Mouse (Mus musculus) heart, embryonic 12.5 days (tissue): ENCODE measurements around the gene Ciart. TPM values are rescaled to one million over a fixed set of nuclear protein-coding genes. Genes with fewer than 3 reads are reported as not detected.
"Not testable (repeated sequence)": the region's sequence is repeated elsewhere in the genome, so short reads cannot be mapped to it uniquely, and the experiment has no call there.

Experiments
- ATAC-seq: fragments of 200-750 bp; cut with Nextera tagmentation; 2 replicates; pipeline ENCODE4 v1.8.0; 2017; ENCODE audit warnings: moderate TSS enrichment, moderate library complexity; ENCODE audit not compliant: insufficient number of reproducible peaks, low FRiP score
- H3K27ac ChIP-seq: fragments of 300-500 bp; sonication (generic); 2 replicates; pipeline ENCODE4 v1.5.1; 2016; ENCODE audit warnings: mild to moderate bottlenecking, moderate library complexity; ENCODE audit not compliant: poor library complexity, severe bottlenecking
- H3K27me3 ChIP-seq: fragments of 300-500 bp; sonication (generic); replicated peaks from 2 replicates; pipeline ENCODE4 v1.6.1; 2016; ENCODE audit warnings: mild to moderate bottlenecking, moderate library complexity
- H3K36me3 ChIP-seq: fragments of 300-500 bp; sonication (generic); 2 replicates; pipeline ENCODE4 v1.6.1; 2016; ENCODE audit warnings: mild to moderate bottlenecking, moderate library complexity
- H3K4me1 ChIP-seq: fragments of 300-500 bp; sonication (generic); replicated peaks from 2 replicates; pipeline ENCODE4 v1.6.1; 2016; ENCODE audit warnings: mild to moderate bottlenecking
- H3K4me2 ChIP-seq: fragments of 300-500 bp; sonication (generic); 2 replicates; pipeline ENCODE4 v1.6.1; 2016; ENCODE audit warnings: mild to moderate bottlenecking, moderate library complexity
- H3K4me3 ChIP-seq: fragments of 300-500 bp; sonication (generic); 2 replicates; pipeline ENCODE4 v1.5.1; 2016; ENCODE audit warnings: mild to moderate bottlenecking
- H3K9ac ChIP-seq: fragments of 300-500 bp; sonication (generic); 2 replicates; pipeline ENCODE4 v1.6.1; 2016; ENCODE audit warnings: mild to moderate bottlenecking, moderate library complexity
- H3K9me3 ChIP-seq: fragments of 300-500 bp; sonication (generic); replicated peaks from 2 replicates; pipeline ENCODE4 v1.6.1; 2016; ENCODE audit warnings: mild to moderate bottlenecking, moderate library complexity
- WGBS: fragments of 180-500 bp; shearing (Covaris S2); methylation state at CpG from one replicate; pipeline ENCODE4 v1.1.7; 2016; 5-methylcytosine and 5-hydroxymethylcytosine counted together
- polyA plus RNA-seq: library from polyadenylated mRNA; unstranded; fragments of >200 nt; fragmentation: Nextera tagmentation; extraction: Ambion mirVana; gene quantifications from 2 replicates; pipeline ENCODE4 v1.2.1, GENCODE M21; 2016

Gene Ciart
- polyA plus RNA-seq, 1 experiment from 2014 or later, result 6.8 TPM

DNA sequence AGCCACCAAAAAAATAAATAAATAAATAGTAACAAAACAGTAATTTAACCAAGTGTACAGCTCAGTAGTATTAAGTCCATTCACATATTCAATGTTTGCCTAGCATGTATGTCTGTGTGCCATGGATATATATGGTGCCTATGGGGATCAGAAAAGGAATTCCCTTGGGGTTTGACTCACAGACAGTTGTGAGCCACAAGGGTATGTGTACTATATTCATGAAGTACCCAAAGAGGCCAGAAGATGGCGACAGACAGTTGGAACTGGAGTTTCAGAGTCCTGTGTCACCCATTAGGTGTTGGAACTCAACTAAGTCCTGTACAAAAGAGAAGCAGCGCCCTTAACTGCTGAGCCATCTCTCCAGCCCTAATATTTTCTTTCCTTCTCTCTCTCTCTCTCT is 20.3 kb downstream of the Ciart start:
- Histone ChIP-seq H3K36me3 (peaks cover 33% of the 10 kb centered on the region), H3K4me3 (no peak overlapping the region), H3K27me3 (no peaks in the 10 kb centered on the region), H3K4me2 (no peak overlapping the region), H3K4me1 (peaks cover 3% of the 10 kb centered on the region; the same call in 1 of the 2 replicates), H3K9ac (no peak overlapping the region), H3K27ac (no peak overlapping the region), H3K9me3 (no peaks in the 10 kb centered on the region)
- 0 out of 2 replicates have a peak, but pooled peaks have one; percentile 11 for ATAC-seq
- 50% methylated on average over 2 of the region's 2 CpGs for WGBS

DNA sequence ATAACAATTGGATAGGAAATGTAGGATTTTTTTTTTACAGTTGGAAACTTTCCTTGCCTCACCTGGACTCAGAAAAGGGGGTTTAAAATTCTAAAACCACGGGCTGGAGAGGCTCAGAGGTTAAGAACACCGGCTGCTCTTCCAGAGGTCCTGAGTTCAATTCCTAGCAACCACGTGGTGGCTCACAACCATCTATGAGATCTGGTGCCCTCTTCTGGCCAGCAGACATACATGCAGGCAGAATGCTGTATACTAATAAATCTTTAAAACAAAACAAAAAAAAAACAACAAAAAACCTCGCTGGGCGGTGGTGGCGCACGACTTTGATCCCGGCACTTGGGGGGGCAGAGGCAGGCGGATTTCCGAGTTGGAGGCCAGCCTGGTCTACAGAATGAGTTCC is 20.8 kb downstream of the Ciart start:
- 71% methylated on average over 10 of the region's 10 CpGs for WGBS

DNA sequence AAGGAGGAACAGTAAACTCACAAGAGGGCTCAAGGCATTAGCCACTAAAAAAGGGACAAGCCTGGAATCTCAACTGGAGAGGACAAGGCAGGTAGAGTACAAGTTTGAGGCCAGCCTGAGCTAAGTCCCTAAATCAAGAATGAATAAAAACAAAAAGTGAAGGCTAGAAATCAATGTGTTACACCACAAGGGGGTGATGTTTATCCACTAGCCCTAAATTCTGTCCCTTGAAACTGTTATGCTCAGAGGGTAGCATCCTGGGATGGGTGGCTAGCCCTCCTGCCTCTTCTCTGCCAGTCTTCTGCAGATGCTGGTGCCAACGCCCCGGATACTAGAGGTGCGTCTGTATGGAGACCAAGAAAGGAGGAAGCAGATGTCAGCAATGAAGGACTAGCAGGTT is 21.7 kb downstream of the Ciart start:
- WGBS, result 76% methylated on average over 3 of the region's 3 CpGs
- no peak for ATAC-seq
- H3K9ac ChIP-seq, result no peak overlapping the region

More for the DNA sequence above, 20.8 kb downstream of the Ciart start:
- Histone ChIP-seq H3K4me1 (peaks cover 3% of the 10 kb centered on the region; the same call in 1 of the 2 replicates), H3K9ac (no peak overlapping the region), H3K27ac (no peak overlapping the region), H3K27me3 (no peaks in the 10 kb centered on the region), H3K4me3 (no peak overlapping the region), H3K4me2 (no peak overlapping the region), H3K36me3 (peaks cover 28% of the 10 kb centered on the region), H3K9me3 (no peaks in the 10 kb centered on the region)
- no peak for ATAC-seq

DNA sequence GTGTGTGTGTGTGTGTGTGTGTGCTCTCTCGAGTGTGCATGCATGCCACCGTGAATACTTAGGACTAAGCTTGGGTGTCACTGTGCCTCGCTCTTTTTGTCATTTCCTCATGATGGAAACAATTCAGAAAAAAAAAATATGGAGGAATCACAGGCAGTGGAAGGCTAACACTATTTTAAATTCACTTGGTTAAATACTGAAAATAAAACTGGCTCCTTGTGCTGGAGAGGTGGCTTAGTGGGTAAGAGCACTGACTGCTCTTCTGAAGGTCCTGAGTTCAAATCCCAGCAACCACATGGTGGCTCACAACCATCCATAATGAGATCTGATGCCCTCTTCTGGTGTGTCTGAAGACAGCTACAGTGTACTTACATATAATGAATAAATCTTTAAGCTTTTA is 23.8 kb downstream of the Ciart start:
- H3K4me1 ChIP-seq, H3K4me2 ChIP-seq, H3K9ac ChIP-seq, H3K9me3 ChIP-seq, H3K4me3 ChIP-seq, H3K27me3 ChIP-seq, ATAC-seq, H3K27ac ChIP-seq: not testable (repeated sequence)
- 80% methylated on average over 3 of the region's 3 CpGs for WGBS
- peaks cover 12% of the 10 kb centered on the region for H3K36me3 ChIP-seq

More for the DNA sequence above, 21.7 kb downstream of the Ciart start:
- Histone ChIP-seq H3K36me3 (peaks cover 24% of the 10 kb centered on the region), H3K27me3 (no peaks in the 10 kb centered on the region), H3K4me1 (peaks cover 3% of the 10 kb centered on the region; the same call in 1 of the 2 replicates), H3K27ac (no peak overlapping the region), H3K9me3 (no peaks in the 10 kb centered on the region), H3K4me3 (no peak overlapping the region), H3K4me2 (no peak overlapping the region)

DNA sequence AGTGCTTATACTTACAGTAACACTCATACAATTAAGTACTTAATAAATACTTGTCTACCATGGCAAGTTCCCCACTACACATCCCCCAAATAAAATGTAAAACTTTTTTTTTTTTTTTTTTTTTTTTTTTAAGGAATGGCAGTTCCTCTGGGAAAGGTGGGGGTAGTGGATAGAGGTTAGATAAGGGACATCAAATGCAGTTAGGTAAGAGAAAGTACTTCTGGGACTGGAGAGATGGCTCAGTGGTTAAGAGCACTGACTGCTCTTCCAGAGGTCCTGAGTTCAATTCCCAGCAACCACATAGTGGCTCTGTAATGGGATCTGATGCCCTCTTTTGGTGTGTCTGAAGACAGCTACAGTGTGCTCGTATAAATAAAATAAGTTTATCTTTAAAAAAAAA is 25.0 kb downstream of the Ciart start:
- ATAC-seq, H3K4me3 ChIP-seq, H3K27ac ChIP-seq, H3K27me3 ChIP-seq, H3K4me1 ChIP-seq, H3K9ac ChIP-seq, H3K4me2 ChIP-seq, H3K9me3 ChIP-seq: not testable (repeated sequence)
- WGBS, result 77% methylated on average over 1 of the region's 1 CpGs
- H3K36me3 ChIP-seq, result peaks cover 17% of the 10 kb centered on the region

DNA sequence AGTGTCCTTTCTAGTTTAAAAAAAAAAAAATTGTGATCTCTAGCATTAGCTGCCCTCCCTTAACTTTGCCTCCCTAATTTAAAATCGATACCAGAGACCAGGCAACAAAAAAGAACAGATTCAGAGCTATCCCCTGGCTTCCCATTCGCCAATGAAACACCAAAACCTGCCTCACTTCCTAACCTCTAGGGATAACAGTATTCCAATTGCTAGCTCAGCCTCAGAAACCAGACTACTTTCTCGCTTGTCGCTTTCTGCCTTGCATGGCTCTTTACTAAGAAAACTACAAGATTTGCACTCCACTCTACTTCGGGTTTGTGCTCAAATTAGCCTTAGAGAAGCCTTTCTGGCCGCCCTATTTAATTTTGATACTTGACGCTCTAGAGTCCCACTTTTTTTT is 25.9 kb downstream of the Ciart start:
- Histone ChIP-seq H3K9me3 (no peaks in the 10 kb centered on the region), H3K36me3 (peaks cover 22% of the 10 kb centered on the region), H3K27me3 (no peaks in the 10 kb centered on the region), H3K4me2 (peak overlapping the region; percentile 93), H3K4me1 (peaks cover 2% of the 10 kb centered on the region; the same call in 1 of the 2 replicates), H3K4me3 (peak overlapping the region; percentile 96), H3K27ac (peak overlapping the region; percentile 65; the same call in 1 of the 2 replicates), H3K9ac (peak overlapping the region; percentile 95)
- no peak for ATAC-seq
- WGBS, result 21% methylated on average over 7 of the region's 7 CpGs

DNA sequence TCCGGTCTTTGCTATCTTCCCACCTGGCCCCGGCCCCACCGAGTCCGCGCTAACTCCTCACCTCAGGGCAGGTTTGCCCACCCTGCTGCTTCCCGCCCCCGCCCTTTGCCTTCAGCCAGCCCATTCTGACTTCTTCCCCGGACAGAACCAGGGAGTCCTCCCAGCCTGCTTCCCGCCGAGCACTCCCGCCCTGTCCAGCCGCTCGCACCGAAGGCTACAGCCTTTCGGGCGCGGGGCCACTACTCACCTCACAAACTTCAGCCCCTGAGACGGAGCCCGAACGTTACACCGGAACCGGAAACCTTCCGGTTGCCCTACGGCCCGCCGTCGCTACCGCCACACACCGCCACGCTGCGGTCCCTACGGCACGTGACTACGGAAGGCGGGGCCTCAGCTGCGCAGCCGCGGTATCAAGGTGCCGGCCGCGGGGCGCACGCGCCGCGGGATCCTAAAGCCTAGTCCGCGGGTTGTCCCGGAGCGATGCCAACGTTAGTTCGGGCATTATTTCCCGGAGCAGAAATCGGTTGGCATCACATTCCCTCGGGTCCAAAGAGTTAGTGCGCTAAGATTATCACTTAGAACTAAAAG is 26.5 kb downstream of the Ciart start, which contains the start of gene Prpf3:
TSS of gene Prpf3 (minus strand) at position 384 of the 588 bp plus-strand sequence.
- peak; percentile 98 for ATAC-seq
- H3K4me1 ChIP-seq, result peaks cover 6% of the 10 kb centered on the region
- H3K27ac ChIP-seq, result peak within 1 kb of the TSS; percentile 78
- under 1% methylated on average over 56 of the region's 56 CpGs for WGBS
- peaks cover 25% of the 10 kb centered on the region for H3K36me3 ChIP-seq
- no peaks in the 10 kb centered on the region for H3K9me3 ChIP-seq
- peak within 1 kb of the TSS; percentile 93 for H3K4me2 ChIP-seq
- peak within 1 kb of the TSS; percentile 95 for H3K9ac ChIP-seq
- no peaks in the 10 kb centered on the region for H3K27me3 ChIP-seq
- peak within 1 kb of the TSS; percentile 96 for H3K4me3 ChIP-seq

DNA sequence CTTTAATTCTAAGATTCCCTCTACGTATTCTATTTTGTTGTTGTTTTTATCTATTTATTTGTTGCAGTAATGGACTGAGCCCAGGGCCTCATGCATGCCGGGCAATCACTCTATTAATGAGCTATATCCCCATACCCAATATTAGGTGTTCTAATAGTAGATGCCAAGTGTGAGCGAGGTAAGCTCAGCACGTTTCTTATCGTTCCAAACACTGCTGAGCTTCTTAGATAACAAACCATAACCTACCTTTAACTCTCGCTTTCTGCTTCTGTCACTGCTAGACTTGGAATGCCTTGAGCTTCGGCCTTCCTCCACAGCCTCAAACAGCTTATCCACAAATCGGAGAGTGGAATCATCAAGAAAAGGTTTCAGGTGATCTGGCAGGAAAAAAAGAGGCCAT is 30.7 kb downstream of the Ciart start:
- Histone ChIP-seq H3K27me3 (no peaks in the 10 kb centered on the region), H3K4me1 (peaks cover 10% of the 10 kb centered on the region), H3K4me2 (no peak overlapping the region), H3K36me3 (peaks cover 66% of the 10 kb centered on the region), H3K4me3 (no peak overlapping the region), H3K9me3 (no peaks in the 10 kb centered on the region), H3K9ac (no peak overlapping the region), H3K27ac (no peak overlapping the region)
- no peak for ATAC-seq
- 86% methylated on average over 8 of the region's 8 CpGs for WGBS

DNA sequence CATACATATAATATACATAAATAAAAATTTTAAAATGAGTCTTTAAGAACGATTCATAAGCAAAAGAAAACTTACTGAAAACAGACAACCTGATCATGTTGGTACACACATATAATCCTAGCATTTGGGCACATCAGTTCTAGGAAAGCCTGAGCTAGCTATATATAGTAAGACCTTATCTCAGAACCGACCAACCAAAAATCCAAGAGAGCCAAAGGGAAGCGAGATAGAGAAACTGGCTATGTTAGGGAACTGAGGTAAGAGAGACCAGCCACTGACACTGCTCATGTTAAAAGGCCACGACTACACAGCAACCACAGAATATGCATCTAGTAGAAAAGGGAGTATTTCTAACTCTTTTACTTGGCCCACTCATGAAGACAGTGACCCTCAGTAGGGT is 31.4 kb downstream of the Ciart start:
- Histone ChIP-seq H3K4me2 (no peak overlapping the region), H3K36me3 (peaks cover 73% of the 10 kb centered on the region)

DNA sequence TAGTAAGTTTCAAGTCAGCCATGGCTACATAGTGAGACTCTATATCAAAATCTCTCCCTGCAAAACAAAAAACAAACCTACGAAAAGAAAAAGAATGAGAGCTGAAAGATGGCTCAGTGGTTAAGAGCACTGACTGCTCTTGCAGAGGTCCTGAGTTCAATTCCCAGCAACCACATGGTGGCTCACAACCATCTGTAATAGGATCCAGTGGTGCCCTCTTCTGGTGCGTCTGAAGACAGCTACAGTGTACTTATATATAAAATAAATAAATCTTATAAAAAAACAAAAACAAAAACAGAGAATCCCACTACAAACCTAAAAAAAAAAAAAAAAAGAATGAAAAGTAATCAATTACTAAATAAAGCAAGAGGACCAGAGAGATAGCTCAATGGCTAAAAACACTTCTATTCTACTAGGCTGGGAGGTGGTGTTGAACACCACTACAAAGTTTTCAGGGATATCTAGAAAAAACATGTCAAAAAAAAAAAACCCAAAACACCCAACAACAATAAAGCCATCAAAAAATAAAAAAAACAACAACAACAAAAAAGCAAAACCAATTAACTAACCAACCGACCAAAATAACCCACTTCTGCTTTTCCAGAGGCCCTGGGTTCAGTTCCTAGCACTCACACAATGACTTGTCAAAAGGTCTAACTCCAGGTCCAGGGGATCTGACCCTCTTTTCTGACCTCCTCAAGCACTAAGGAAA is 39.4 kb downstream of the Ciart start:
- WGBS, result 88% methylated on average over 3 of the region's 3 CpGs
- H3K27me3 ChIP-seq, result no peaks in the 10 kb centered on the region

More for the DNA sequence above, 31.4 kb downstream of the Ciart start:
- Histone ChIP-seq H3K4me1 (peaks cover 10% of the 10 kb centered on the region), H3K27ac (peak overlapping the region; percentile 51), H3K9me3 (no peaks in the 10 kb centered on the region), H3K4me3 (no peak overlapping the region), H3K9ac (no peak overlapping the region), H3K27me3 (no peaks in the 10 kb centered on the region)
- ATAC-seq, result no peak
- WGBS, result 37% methylated on average over 4 of the region's 4 CpGs

DNA sequence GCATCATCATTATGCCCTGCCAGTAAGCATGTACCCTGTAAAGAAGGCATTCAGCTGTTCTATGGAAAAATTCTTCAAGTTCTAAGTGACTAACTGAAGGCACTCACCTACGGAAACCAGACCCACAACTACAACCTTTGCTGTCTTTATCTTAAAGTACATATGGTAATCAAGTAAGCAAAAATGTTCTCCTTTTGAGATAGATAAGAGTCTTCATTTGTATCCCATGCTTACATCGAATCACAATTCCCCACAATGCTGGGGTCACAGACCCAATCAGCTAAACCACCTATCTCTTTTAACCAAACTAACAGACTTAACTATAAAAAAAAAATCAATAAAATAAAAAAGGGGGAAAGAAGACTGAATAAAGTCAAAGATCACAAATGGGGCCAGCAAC is 42.8 kb downstream of the Ciart start:
- 86% methylated on average over 2 of the region's 2 CpGs for WGBS
- H3K4me2 ChIP-seq, result no peak overlapping the region
- H3K9me3 ChIP-seq, result no peaks in the 10 kb centered on the region
- no peaks in the 10 kb centered on the region for H3K4me1 ChIP-seq
- H3K9ac ChIP-seq, result no peak overlapping the region
- H3K27me3 ChIP-seq, result no peaks in the 10 kb centered on the region
- no peak overlapping the region for H3K4me3 ChIP-seq
- H3K36me3 ChIP-seq, result peaks cover 77% of the 10 kb centered on the region
- H3K27ac ChIP-seq, result no peak overlapping the region
- ATAC-seq, result no peak

More for the DNA sequence above, 39.4 kb downstream of the Ciart start:
- Histone ChIP-seq H3K4me1 (no peaks in the 10 kb centered on the region), H3K4me2 (no peak overlapping the region), H3K9ac (no peak overlapping the region), H3K36me3 (peaks cover 79% of the 10 kb centered on the region), H3K27ac (no peak overlapping the region), H3K4me3 (no peak overlapping the region), H3K9me3 (no peaks in the 10 kb centered on the region)
- ATAC-seq, result no peak
